Mouse (Mus musculus) hindbrain, embryonic 13.5 days (tissue): ENCODE data around the gene Rps27a. TPM values are rescaled to one million over a fixed set of nuclear protein-coding genes. Genes with fewer than 3 reads are reported as not detected.
"Not testable (repeated sequence)": the region's sequence is repeated elsewhere in the genome, so short reads cannot be mapped to it uniquely, and the experiment has no call there.

Source experiments
- ATAC-seq: fragments of 200-750 bp; cut with Nextera tagmentation; 2 replicates; pipeline ENCODE4 v1.8.0; 2017; ENCODE audit warnings: moderate TSS enrichment; ENCODE audit not compliant: low FRiP score
- H3K27ac ChIP-seq: fragments of 300-500 bp; sonication (generic); 2 replicates; pipeline ENCODE4 v1.5.1; 2015; ENCODE audit warnings: inconsistent platforms, mild to moderate bottlenecking, moderate library complexity
- H3K27me3 ChIP-seq: fragments of 300-500 bp; sonication (generic); 2 replicates; pipeline ENCODE4 v1.6.1; 2015; ENCODE audit warnings: mild to moderate bottlenecking, inconsistent platforms
- H3K36me3 ChIP-seq: fragments of 300-500 bp; sonication (generic); 2 replicates; pipeline ENCODE4 v1.6.1; 2015; ENCODE audit warnings: mild to moderate bottlenecking, inconsistent platforms
- H3K4me1 ChIP-seq: fragments of 300-500 bp; sonication (generic); replicated peaks from 2 replicates; pipeline ENCODE4 v1.6.1; 2015; ENCODE audit warnings: inconsistent platforms
- H3K4me2 ChIP-seq: fragments of 300-500 bp; sonication (generic); 2 replicates; pipeline ENCODE4 v1.6.1; 2015; ENCODE audit warnings: inconsistent platforms, mild to moderate bottlenecking, moderate library complexity
- H3K4me3 ChIP-seq: fragments of 300-500 bp; sonication (generic); 2 replicates; pipeline ENCODE4 v1.5.1; 2015; ENCODE audit warnings: mild to moderate bottlenecking, inconsistent platforms
- H3K9ac ChIP-seq: fragments of 300-500 bp; sonication (generic); 2 replicates; pipeline ENCODE4 v1.6.1; 2015; ENCODE audit warnings: mild to moderate bottlenecking, inconsistent platforms
- H3K9me3 ChIP-seq: fragments of 300-500 bp; sonication (generic); 2 replicates; pipeline ENCODE4 v1.6.1; 2016; ENCODE audit warnings: inconsistent platforms
- WGBS: fragments of 180-500 bp; shearing (Covaris S2); methylation state at CpG from one replicate; pipeline ENCODE4 v1.1.7; 2015; 5-methylcytosine and 5-hydroxymethylcytosine counted together
- polyA plus RNA-seq: library from polyadenylated mRNA; unstranded; fragments of >200 nt; fragmentation: Nextera tagmentation; extraction: Ambion mirVana; gene quantifications from 2 replicates; pipeline ENCODE4 v1.2.1, GENCODE M21; 2015

The Rps27a gene
- polyA plus RNA-seq, 1 experiment from 2014 or later, result 707 TPM

- Histone ChIP-seq H3K9me3 (no peaks in the 10 kb centered on the region), H3K27ac (no peak overlapping the region), H3K4me2 (peak overlapping the region; percentile 59), H3K4me3 (peak overlapping the region; percentile 78), H3K27me3 (no peaks in the 10 kb centered on the region), H3K9ac (peak overlapping the region; percentile 82), H3K4me1 (peaks cover 13% of the 10 kb centered on the region), H3K36me3 (peaks cover 40% of the 10 kb centered on the region)
- 17% methylated on average over 2 of the region's 2 CpGs for WGBS
- no peak for ATAC-seq
Measured at GRCm38 (mm10) chr11:29546762-29547161, 1.1 kb downstream of the Rps27a start.

GRCm38 (mm10) chr11:29546297-29546696 lies 1.6 kb downstream of the Rps27a start:
- Histone ChIP-seq H3K4me1 (peaks cover 13% of the 10 kb centered on the region), H3K4me2 (peak overlapping the region; percentile 59), H3K4me3 (peak overlapping the region; percentile 78), H3K36me3 (peaks cover 45% of the 10 kb centered on the region)
- H3K27ac ChIP-seq, ATAC-seq, H3K9me3 ChIP-seq, H3K9ac ChIP-seq, H3K27me3 ChIP-seq: not testable (repeated sequence)
- 84% methylated on average over 2 of the region's 2 CpGs for WGBS

GRCm38 (mm10) chr11:29545150-29545752 lies 2.7 kb downstream of the Rps27a start:
- not testable (repeated sequence) for H3K27me3 ChIP-seq, H3K4me3 ChIP-seq, H3K9ac ChIP-seq, H3K4me2 ChIP-seq, ATAC-seq, H3K9me3 ChIP-seq, H3K27ac ChIP-seq
- H3K36me3 ChIP-seq, result peaks cover 52% of the 10 kb centered on the region
- H3K4me1 ChIP-seq, result peaks cover 13% of the 10 kb centered on the region
- WGBS, result 88% methylated on average over 4 of the region's 4 CpGs

DNA sequence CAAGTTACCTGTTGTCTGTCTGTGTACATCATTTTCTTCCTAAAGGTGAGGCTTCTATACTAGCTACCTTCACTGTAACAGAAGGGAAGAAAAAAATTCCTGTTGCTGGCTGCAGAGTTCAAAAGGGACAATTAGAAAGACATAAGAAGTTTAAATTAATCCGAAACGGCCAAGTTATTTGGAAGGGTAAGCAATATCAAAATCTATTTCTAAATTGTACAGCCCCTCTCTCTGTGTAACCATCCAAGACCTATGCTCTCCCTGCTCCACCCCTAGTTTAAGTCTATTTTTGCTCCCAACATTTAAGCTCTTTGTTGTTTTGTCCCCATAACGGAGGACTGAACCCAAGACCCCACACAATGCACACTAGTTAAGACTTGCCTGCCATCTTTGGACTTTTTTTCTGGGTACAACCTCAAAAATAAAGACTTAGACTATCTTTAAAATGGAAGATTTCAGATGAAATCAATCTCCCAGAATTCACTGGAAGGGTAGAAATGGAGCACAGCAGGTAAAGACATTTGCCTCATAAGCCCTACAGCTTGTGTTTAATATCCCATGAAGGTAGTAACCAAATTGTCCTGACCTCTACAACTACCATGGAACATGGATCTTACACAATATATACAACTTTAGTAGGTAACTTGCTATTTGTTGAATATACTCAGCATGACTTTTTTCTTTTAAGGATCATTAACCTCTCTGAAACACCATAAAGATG lies 3.5 kb downstream of the Rps27a start:
- H3K4me3 ChIP-seq, result no peak overlapping the region
- no peak overlapping the region for H3K4me2 ChIP-seq
- no peaks in the 10 kb centered on the region for H3K27me3 ChIP-seq
- H3K4me1 ChIP-seq, result peaks cover 13% of the 10 kb centered on the region
- ATAC-seq, result no peak
- H3K27ac ChIP-seq, result no peak overlapping the region
- H3K9ac ChIP-seq, result no peak overlapping the region
- H3K36me3 ChIP-seq, result peaks cover 55% of the 10 kb centered on the region
- no peaks in the 10 kb centered on the region for H3K9me3 ChIP-seq
- 89% methylated on average over 3 of the region's 3 CpGs for WGBS

DNA sequence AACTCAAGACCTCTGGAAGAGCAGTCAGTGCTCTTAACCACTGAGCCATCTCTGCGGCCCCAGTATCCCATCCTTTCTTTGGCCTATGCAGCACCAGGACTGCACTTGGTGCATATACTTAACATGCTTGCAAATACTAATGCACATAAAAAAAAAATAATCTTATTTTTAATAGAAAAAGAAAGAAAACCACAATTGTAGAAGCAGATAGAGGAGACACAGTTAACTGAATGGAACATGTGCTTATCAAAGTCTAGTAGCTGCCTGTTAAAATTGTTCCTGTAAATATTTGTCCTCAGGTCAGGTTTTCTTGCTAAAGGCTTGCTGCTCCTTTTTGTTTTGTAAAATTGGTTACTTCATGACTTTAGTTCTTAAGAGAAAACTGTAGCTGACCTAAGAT lies 9.7 kb downstream of the Rps27a start:
- H3K9ac ChIP-seq, result no peak overlapping the region
- H3K4me3 ChIP-seq, result no peak overlapping the region
- H3K4me1 ChIP-seq, result no peaks in the 10 kb centered on the region
- H3K9me3 ChIP-seq, result no peaks in the 10 kb centered on the region
- WGBS, result 98% methylated on average over 1 of the region's 1 CpGs
- H3K27ac ChIP-seq, result no peak overlapping the region
- no peaks in the 10 kb centered on the region for H3K27me3 ChIP-seq
- no peak overlapping the region for H3K4me2 ChIP-seq
- no peak for ATAC-seq
- H3K36me3 ChIP-seq, result peaks cover 77% of the 10 kb centered on the region

GRCm38 (mm10) chr11:29525988-29526794 lies 21.7 kb downstream of the Rps27a start, which contains the start of gene Mtif2:
Gene Mtif2 (plus strand): TSS chr11:29526408.
- Histone ChIP-seq H3K27me3 (no peaks in the 10 kb centered on the region), H3K36me3 (peaks cover 14% of the 10 kb centered on the region), H3K4me2 (peak within 1 kb of the TSS; percentile 73), H3K9me3 (no peaks in the 10 kb centered on the region), H3K9ac (peak within 1 kb of the TSS; percentile 85), H3K4me3 (peak within 1 kb of the TSS; percentile 70), H3K4me1 (peaks cover 15% of the 10 kb centered on the region), H3K27ac (peak within 1 kb of the TSS; percentile 92)
- ATAC-seq, result peak; percentile 97
- 3% methylated on average over 47 of the region's 47 CpGs for WGBS

- Histone ChIP-seq H3K4me1 (peaks cover 12% of the 10 kb centered on the region; the same call in 1 of the 2 replicates), H3K36me3 (peaks cover 10% of the 10 kb centered on the region), H3K4me2 (peak within 1 kb of the TSS; percentile 66), H3K27ac (peak within 1 kb of the TSS; percentile 77), H3K9ac (peak within 1 kb of the TSS; percentile 76), H3K27me3 (no peaks in the 10 kb centered on the region), H3K9me3 (no peaks in the 10 kb centered on the region), H3K4me3 (peak within 1 kb of the TSS; percentile 54)
- ATAC-seq, result peak; percentile 98
- 4% methylated on average over 40 of the region's 40 CpGs for WGBS
Measured at GRCm38 (mm10) chr11:29514682-29515412, 33.1 kb downstream of the Rps27a start, which contains the start of gene Prorsd1. Gene Prorsd1 (minus strand): TSS chr11:29515033.

GRCm38 (mm10) chr11:29514325-29514681 lies 33.6 kb downstream of the Rps27a start:
- Histone ChIP-seq H3K9me3 (no peaks in the 10 kb centered on the region), H3K9ac (peak overlapping the region; percentile 76), H3K27ac (peak overlapping the region; percentile 77; the same call in 1 of the 2 replicates), H3K4me1 (peaks cover 12% of the 10 kb centered on the region; the same call in 1 of the 2 replicates), H3K36me3 (peaks cover 12% of the 10 kb centered on the region), H3K4me2 (peak overlapping the region; percentile 66), H3K4me3 (peak overlapping the region; percentile 54), H3K27me3 (no peaks in the 10 kb centered on the region)
- WGBS, result 24% methylated on average over 10 of the region's 10 CpGs
- peak; percentile 2; the same call in 1 of the 2 replicates for ATAC-seq

GRCm38 (mm10) chr11:29512818-29513535 lies 34.9 kb downstream of the Rps27a start:
- ATAC-seq, result no peak
- Histone ChIP-seq H3K36me3 (peaks cover 12% of the 10 kb centered on the region), H3K9me3 (no peaks in the 10 kb centered on the region), H3K4me1 (peaks cover 12% of the 10 kb centered on the region; the same call in 1 of the 2 replicates), H3K27me3 (no peaks in the 10 kb centered on the region), H3K27ac (no peak overlapping the region), H3K9ac (no peak overlapping the region), H3K4me3 (no peak overlapping the region), H3K4me2 (no peak overlapping the region)
- WGBS, result 93% methylated on average over 4 of the region's 4 CpGs

- Histone ChIP-seq H3K36me3 (peaks cover 26% of the 10 kb centered on the region), H3K27me3 (no peaks in the 10 kb centered on the region), H3K4me3 (no peak overlapping the region), H3K27ac (no peak overlapping the region), H3K9ac (no peak overlapping the region), H3K9me3 (no peaks in the 10 kb centered on the region), H3K4me2 (no peak overlapping the region), H3K4me1 (peaks cover 8% of the 10 kb centered on the region; the same call in 1 of the 2 replicates)
- no peak for ATAC-seq
- 94% methylated on average over 1 of the region's 1 CpGs for WGBS
Measured at GRCm38 (mm10) chr11:29509421-29509820, 38.5 kb downstream of the Rps27a start.

DNA sequence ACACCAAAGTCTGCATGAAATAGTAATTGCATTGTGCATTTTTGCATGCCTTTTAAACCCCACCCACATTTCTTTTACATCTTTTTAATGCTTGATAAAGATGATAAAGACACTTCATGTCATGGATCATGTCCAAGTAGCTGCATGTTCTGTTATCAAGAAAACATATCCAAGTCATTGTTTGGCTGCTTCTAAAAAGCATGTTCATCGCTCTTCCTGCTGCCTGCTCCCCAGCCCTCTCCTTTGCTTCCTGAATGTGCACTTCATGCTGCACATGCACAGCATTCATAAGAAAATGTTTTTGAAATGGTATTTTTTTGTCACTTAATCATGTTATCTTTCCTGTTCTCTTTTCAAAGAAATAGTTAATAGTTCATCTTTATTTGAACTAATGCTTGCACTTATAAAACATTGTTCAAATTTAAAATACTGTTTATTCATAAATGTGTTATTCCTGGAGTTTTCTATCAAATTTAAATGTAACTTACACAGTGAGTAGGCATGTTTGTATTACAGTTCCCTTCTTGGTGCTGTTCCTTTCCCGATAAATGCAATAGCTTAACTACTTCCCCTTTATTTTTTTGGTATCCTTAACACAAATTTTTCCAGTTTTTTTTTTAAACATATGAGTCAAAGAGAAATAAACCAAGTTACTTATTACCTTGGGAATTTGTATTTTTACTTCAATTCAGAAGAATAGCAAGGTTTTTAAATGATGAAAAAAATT lies 42.8 kb downstream of the Rps27a start:
- Histone ChIP-seq H3K4me2 (no peak overlapping the region), H3K27ac (no peak overlapping the region), H3K9ac (no peak overlapping the region), H3K9me3 (no peaks in the 10 kb centered on the region), H3K36me3 (peaks cover 40% of the 10 kb centered on the region), H3K4me1 (no peaks in the 10 kb centered on the region), H3K27me3 (no peaks in the 10 kb centered on the region), H3K4me3 (no peak overlapping the region)
- ATAC-seq, result no peak
- WGBS, result 92% methylated on average over 2 of the region's 2 CpGs
